Mouse (Mus musculus) heart, postnatal 0 days (tissue): ENCODE measurements at regions not wholly inside any gene's neighbourhood (a gene's known extent, or its start where the extent isn't known, plus 50 kb on each side); places are given as distances from the start of the nearest gene placed in this dataset.

Source experiments
- CTCF ChIP-seq: IDR thresholded peaks from 2 replicates; pipeline ENCODE4 v1.5.1; 2016; ENCODE audit warnings: antibody characterized with exemption, control low read depth, low read depth
- EP300 ChIP-seq: IDR thresholded peaks from 2 replicates; pipeline ENCODE4 v1.6.1; 2016; ENCODE audit warnings: antibody characterized with exemption, low read depth

GRCm38 (mm10) chr2:78283605-78284004 is 337.4 kb upstream of the Cwc22 start:
- TF ChIP-seq CTCF (no peak), EP300 (no peak)
